Mouse (Mus musculus): ENCODE data around the gene Srp68.
"Not testable (repeated sequence)": the region's sequence is repeated elsewhere in the genome, so short reads cannot be mapped to it uniquely, and the experiment has no call there.

Gene Srp68

DNA sequence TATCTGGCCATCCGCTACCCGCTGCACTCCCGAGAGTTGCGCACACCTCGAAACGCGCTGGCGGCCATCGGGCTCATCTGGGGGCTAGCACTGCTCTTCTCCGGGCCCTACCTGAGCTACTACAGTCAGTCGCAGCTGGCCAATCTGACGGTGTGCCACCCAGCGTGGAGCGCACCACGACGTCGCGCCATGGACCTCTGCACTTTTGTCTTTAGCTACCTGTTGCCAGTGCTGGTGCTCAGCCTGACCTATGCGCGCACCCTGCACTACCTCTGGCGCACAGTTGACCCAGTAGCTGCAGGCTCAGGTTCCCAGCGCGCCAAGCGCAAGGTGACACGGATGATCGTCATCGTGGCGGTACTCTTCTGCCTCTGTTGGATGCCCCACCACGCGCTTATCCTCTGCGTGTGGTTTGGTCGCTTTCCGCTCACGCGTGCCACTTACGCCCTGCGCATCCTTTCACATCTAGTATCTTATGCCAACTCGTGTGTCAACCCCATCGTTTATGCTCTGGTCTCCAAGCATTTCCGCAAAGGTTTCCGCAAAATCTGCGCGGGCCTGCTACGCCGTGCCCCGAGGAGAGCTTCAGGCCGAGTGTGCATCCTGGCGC, 9.0 kb upstream of the Srp68 start:
- no peak for DNase-seq (ENCODE audit: extremely low spot score)

DNA sequence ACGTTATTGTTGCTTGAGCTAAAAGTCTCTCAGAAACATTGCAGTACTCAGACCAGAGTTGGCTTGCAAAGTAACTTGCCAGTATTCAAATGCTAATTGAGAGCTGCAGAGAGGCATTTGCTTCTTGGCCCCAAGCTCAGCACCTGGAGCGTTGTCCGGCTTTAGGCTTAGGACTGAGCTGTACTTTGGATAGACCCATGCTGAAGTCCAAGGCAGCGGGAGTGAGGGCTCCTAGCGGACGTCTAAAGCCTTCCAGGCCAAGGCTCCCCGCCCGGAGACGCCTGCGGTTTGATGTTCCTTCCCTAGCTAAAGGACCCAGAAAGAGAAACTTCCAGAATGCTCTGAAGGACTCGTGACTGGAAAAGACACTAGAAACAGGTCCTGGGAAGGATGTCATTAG, 8.1 kb upstream of the Srp68 start:
- DNase-seq (ENCODE audit: extremely low spot score) = no peak

GRCm38 (mm10) chr11:116281671-116282070, 7.7 kb upstream of the Srp68 start:
- no peak for DNase-seq (ENCODE audit: extremely low spot score)

DNA sequence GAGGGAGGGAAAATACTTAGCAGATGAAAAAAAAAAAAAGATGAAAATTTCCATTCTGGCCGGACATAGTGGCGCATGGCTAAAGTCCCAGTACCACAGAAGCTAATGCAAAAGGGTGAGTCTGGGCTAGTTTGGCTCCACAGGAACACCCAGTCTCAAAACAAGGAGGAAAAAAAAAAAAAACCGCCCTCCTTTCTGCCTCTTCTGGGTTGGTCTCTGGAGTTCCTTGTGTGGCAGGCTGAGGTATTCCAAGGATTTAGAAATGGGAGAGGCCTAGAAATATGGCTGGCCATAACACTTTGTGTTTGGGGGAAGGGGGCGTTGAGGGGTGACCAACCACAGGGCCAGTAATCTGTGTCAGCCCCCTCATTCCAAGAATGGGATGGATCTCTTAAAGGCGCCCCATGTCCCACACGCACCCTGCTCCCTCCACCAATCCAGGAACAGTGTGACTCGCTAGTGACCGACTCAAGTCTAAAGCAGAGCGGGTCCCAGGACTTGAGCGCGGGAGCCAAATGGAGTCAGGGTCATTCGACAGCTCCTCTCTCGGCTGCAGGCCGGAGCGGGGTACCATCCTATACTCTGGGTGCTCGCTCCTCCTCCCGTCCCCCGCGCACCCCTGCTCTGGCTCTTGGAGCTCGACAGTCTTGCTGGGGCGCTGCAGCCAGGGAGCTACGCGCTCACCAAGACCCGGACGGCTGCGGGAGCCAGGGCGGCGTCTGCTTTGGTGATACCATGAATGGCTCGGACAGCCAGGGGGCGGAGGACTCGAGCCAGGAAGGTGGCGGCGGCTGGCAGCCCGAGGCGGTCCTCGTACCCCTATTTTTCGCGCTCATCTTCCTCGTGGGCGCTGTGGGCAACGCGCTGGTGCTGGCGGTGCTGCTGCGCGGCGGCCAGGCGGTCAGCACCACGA, 7.0 kb upstream of the Srp68 start, which contains the start of gene Galr2:
Galr2 (plus strand) TSS at position 189 of the 913 bp plus-strand sequence.
- no peak for DNase-seq (ENCODE audit: extremely low spot score)

- DNase-seq (ENCODE audit: extremely low spot score) = not testable (repeated sequence)
Measured at GRCm38 (mm10) chr11:116277184-116277583, 3.2 kb upstream of the Srp68 start.

GRCm38 (mm10) chr11:116273469-116274044, 460 bp downstream of the Srp68 start:
- DNase-seq (ENCODE audit: extremely low spot score) = no peak

DNA sequence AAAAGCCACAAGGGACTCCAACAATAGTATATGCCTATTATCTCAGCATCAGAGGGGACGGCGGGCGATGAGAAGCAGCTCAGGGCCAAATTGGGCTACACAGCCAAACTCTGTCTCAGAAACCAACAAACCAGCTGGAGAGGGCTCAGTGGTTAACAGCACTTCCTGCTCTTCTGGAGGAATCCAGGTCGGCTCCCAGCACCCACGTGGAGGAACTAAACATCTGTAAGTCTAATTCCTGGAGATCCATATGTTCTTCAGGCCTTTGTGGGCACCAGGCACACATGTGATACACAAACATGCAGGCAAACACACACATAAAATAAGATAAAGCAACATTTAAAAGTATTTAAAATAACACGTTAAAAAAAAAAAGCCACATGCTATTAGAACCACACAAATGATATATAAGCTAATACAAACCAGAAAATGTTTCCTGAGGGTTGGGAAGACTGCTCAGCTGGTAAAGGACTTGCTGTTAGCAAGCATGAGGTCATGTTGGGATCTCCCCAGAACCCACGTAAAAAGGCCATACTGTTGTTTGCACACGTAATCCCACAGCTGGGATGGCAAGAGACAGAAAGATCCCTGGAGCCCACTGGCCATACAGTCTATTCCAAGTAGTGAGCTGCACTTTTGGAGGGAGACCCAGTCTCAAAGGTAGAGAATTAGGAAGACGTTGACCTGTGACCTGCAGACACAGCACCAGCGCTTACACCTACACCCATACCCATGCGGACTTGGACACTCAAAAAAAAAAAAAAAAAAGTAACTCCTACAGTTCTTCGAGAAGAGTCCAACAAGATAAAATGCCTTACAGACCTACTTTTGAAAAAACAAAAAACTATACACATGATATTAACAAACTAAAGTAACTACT, 1.2 kb downstream of the Srp68 start:
- no peak for DNase-seq (ENCODE audit: extremely low spot score)

DNA sequence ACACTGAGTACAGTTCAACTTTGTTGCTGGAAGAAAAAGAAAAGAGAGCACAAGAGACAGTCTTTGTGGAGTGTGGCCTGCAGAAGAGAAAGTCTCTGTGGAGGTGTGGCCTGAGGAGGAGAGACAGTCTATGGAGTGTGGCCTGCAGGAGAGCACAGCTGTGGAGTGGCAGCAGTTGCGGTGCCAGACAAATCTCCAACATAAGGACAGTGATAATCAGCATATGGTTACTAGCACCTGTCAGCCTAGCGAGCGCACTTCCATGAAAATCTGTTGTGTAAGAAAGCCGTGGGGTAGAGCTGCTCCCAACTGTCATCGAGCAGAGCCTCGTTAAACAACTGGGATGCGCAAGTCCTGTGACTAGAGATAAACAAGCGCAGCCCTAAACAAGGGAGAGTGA, 4.5 kb downstream of the Srp68 start:
- DNase-seq (ENCODE audit: extremely low spot score) = no peak

- no peak for DNase-seq (ENCODE audit: extremely low spot score)
Measured at GRCm38 (mm10) chr11:116268313-116268712, 5.7 kb downstream of the Srp68 start.

- no peak for DNase-seq (ENCODE audit: extremely low spot score)
Measured at GRCm38 (mm10) chr11:116267637-116268036, 6.4 kb downstream of the Srp68 start.

- DNase-seq (ENCODE audit: extremely low spot score) = no peak
Measured at GRCm38 (mm10) chr11:116265850-116266249, 8.2 kb downstream of the Srp68 start.

DNA sequence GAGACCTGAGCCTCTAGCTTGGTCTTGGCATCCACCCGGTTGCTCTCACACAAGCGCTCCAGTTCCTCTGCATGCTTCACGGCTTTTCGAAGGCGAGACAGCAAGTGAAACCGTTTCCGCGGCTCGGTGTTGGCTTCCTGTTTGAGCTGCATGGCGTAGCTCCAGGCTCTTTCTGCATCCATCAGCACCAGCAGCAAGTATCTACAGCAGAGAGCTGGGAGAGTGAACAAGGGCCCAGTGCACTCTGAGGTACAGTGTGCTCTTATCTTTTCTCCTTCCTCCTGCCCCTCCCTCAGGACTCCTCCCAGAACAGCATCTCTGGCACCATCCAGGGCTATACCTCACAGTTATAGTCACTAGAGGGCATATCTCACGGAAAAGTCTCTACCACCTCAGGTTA, 8.7 kb downstream of the Srp68 start:
- DNase-seq (ENCODE audit: extremely low spot score) = no peak

GRCm38 (mm10) chr11:116260259-116260658, 13.8 kb downstream of the Srp68 start:
- DNase-seq (ENCODE audit: extremely low spot score) = no peak

DNA sequence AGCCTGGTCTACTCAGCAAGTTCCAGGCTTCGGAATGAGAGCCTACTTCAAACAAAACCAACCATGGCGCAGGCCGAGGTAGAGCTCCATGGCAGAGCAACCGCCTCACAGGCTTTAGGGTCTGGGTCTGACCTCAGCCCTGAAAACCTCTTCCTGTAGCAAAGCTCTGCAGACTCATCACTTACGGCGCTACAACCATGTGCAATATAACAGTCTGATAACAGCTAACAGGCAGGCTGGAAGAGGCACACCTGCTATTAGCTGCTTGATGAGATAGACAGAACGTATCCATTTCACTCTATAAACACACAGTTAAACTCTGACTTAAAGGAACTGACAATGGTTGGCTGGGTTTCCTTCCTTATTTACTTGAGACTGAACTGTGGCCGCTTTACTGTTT, 14.6 kb downstream of the Srp68 start:
- DNase-seq (ENCODE audit: extremely low spot score) = no peak

- no peak for DNase-seq (ENCODE audit: extremely low spot score)
Measured at GRCm38 (mm10) chr11:116255982-116256675, 17.9 kb downstream of the Srp68 start.

DNA sequence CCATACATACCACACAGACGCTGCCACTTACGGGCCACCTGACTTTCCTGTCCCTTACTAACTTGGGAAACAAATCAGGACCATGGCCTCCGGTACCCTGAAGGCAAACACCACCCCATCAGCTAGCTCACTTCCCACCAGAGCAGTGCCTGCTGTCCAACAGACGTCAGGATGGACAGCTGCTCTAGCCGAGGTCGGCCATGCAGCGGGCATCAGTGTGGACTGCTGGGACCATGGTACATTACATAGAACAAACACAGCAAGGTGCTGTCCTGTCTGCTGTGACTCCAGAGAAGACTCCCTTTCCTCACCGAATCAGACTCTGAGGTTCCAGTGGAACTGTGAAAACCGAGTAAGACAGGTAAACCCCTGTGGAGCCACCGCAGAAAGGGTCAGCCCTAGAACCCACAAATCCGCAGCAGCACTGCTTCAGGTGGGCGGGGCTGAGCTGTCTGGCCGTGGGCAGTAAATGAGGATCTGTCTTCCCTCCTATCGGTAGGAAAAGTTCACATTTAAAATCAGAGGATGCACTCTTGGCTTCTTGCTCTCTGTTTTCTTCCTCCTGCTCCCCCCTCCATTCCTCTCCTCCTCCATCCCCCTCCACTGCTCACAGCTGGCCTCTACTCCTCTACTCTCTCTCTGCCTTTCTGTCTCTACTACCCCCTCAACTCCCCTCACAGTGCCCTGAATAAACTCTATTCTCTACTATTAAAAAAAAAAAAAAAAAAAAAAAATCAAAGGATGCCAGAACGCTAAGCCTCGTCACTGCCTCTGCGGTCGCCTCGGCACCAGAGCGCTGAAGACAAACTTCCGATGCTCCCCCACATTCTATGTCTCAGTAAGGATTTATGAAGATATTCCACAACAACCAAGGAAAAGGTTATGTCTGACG, 18.7 kb downstream of the Srp68 start:
- DNase-seq (ENCODE audit: extremely low spot score) = no peak

DNA sequence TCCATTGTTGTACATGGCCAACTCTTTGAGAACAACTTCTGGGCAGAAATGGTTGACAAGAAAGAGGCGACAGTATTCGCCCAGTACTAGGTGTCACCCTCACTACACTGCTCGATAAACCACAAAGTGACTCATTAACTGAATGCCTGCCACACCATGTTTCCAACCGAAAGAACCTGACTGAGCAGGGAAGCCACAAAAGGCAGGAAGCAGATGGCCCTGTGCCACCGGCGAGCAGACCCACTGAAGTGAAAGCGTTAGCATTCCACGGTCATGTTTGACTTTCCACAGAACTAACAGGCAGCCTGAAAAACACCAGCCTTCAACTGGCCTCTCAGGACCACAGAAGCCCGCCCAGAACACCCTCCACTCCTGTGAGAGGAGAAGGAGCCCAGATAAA, 19.4 kb downstream of the Srp68 start:
- DNase-seq (ENCODE audit: extremely low spot score) = no peak

GRCm38 (mm10) chr11:116253076-116253600, 20.9 kb downstream of the Srp68 start:
- DNase-seq (ENCODE audit: extremely low spot score) = no peak

DNA sequence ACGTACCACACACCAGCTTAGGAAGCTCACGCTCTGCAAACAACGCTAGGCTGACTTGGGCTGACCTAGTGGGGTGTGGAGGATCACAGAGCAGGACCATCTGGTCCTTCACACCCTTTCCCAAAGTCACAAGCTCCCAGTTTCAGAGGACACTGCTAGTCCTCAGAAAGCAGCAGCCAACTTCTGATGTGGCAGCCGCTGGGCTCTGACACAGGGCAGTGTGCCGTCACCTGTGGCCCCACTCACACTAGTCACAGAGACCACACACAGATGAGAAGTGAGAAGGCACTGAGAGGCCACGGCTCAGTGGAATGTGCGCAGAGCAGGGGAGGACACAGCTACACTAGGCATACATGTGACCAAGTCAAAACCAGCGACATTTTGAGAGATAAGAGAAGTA, 23.1 kb downstream of the Srp68 start:
- no peak for DNase-seq (ENCODE audit: extremely low spot score)
